Mouse (Mus musculus): ENCODE measurements around the gene Thegl.

- TF ChIP-seq CTCF (IDR thresholded peaks at IDR 0.05; ENCODE audit: low read depth) = no peak
- no peak for TF ChIP-seq EP300 (IDR thresholded peaks at IDR 0.05; ENCODE audit: low read depth)
Measured at GRCm38 (mm10) chr5:77028034-77028433, 12.2 kb downstream of the Thegl start.

Data from heart, postnatal 0 days (tissue).